Mouse (Mus musculus) adrenal gland (tissue): ENCODE measurements at regions not wholly inside any gene's neighbourhood (a gene's known extent, or its start where the extent isn't known, plus 50 kb on each side); places are given as distances from the start of the nearest gene placed in this dataset.

Experiments used
- intact Hi-C: fragments of 180-260 bp; cut with DNase I; formaldehyde crosslinking; loops from one replicate; pipeline ENCODE4 v1.15.1; 2025

GRCm38 (mm10) chr12:106128944-106129724, 119.1 kb downstream of the Vrk1 start:
- intact Hi-C loops: no loop called here

- intact Hi-C loops: no loop called here
Measured at GRCm38 (mm10) chr12:106130071-106130676, 120.1 kb downstream of the Vrk1 start.

GRCm38 (mm10) chr12:106132715-106133114, 122.7 kb downstream of the Vrk1 start:
- intact Hi-C loops: no loop called here

DNA sequence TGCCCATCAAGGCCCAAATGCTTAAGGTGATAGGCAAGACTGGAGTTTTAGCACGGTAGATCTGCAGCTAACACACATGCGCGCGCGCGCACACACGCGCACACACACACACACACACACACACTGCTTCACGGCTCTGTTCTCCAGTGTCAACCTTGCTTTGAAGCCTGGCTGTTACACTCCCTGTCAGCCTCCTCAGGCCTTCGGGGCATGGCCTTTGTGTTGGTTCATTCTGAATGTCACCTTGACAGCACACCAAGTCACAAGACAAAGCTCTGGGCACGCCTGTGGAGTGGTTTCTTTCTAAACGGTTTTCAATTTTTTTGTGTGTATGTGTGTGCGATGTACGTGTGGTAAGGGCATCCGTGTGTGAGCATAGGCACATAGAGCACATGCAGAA, 128.4 kb downstream of the Vrk1 start:
- intact Hi-C loops: no loop called here

DNA sequence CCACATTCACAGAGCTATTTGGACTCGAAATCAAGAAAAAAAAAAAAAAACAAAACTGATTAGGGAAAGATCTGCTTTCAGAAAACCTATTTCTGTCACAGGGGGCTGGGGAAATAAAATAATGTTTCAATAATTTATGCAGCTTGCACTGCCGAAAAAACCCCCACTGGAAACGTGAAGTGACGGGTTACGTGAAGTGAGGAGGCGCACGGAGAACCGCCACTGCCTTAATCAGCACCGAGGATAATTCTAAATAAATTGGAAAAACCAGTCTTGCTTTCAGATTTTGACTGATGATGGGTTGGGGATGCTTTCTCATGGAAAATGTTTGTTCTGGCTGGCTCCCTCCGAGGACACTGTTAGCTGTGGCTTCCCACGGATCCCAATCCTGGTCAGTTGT, 129.5 kb downstream of the Vrk1 start:
- intact Hi-C loops: no loop called here

- intact Hi-C loops: no loop called here
Measured at GRCm38 (mm10) chr12:106139927-106140326, 129.9 kb downstream of the Vrk1 start.

- intact Hi-C loops: no loop called here
Measured at GRCm38 (mm10) chr12:106140671-106141070, 130.6 kb downstream of the Vrk1 start.

DNA sequence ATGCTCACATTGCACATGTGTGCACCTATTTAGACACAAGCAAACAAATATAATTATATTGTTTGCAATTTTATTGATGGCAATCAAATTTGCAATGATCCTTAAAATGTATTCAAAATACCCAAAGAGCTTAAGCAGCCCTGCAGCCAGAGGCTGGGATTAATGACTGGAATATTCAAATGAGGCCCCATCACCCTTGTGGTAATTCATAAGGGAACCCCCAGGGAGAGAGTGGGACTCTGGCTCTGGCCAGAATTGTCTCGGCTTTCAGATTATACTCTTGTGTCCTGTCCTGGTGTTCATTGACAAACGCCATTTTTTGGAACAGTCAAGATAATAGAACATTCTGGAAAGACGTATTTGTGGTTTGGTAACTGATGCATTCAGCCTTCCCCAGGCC, 133.5 kb downstream of the Vrk1 start:
- intact Hi-C loops: no loop called here

- intact Hi-C loops: no loop called here
Measured at GRCm38 (mm10) chr12:106156837-106157236, 146.8 kb downstream of the Vrk1 start.

DNA sequence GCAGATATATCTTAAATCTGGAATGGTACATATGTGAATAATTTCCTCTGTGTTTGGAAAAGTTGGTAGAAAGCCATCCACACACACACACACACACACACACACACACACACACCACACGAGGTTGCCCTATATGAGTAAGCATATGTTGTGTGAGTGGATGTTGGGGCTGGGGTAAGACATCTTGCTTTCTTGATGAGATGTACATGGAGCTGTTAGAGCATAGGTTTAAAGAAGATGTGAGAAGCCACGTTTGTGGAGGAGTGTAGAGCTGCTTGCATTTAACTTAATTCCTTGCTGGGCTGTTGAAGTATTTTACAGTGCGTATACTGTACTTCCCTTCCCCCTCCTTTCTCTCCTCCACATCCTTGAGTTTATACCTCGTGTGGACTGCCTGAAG, 147.8 kb downstream of the Vrk1 start:
- intact Hi-C loops: no loop called here

- intact Hi-C loops: no loop called here
Measured at GRCm38 (mm10) chr12:106158620-106159019, 148.6 kb downstream of the Vrk1 start.

DNA sequence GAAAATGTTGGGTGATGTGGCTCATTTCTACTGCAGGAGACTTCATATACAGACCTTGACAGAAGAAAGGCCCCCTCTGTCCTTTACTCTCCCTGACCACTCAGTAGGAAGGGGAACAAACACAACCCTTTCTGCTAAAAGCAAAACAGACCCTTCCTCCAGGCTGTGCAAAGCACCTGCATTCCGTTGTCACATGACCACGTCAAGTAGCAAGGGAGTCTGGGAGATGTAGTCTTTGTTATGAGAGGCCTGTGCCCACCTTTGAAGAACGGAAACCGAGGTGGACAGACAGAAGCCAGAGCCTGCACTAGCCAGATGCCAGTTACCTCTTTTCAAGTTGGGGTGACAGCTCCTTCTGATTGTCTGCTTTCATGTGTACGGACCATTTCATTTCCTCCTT, 161.3 kb downstream of the Vrk1 start:
- intact Hi-C loops: no loop called here

GRCm38 (mm10) chr12:106173211-106173610, 163.2 kb downstream of the Vrk1 start:
- intact Hi-C loops: no loop called here

DNA sequence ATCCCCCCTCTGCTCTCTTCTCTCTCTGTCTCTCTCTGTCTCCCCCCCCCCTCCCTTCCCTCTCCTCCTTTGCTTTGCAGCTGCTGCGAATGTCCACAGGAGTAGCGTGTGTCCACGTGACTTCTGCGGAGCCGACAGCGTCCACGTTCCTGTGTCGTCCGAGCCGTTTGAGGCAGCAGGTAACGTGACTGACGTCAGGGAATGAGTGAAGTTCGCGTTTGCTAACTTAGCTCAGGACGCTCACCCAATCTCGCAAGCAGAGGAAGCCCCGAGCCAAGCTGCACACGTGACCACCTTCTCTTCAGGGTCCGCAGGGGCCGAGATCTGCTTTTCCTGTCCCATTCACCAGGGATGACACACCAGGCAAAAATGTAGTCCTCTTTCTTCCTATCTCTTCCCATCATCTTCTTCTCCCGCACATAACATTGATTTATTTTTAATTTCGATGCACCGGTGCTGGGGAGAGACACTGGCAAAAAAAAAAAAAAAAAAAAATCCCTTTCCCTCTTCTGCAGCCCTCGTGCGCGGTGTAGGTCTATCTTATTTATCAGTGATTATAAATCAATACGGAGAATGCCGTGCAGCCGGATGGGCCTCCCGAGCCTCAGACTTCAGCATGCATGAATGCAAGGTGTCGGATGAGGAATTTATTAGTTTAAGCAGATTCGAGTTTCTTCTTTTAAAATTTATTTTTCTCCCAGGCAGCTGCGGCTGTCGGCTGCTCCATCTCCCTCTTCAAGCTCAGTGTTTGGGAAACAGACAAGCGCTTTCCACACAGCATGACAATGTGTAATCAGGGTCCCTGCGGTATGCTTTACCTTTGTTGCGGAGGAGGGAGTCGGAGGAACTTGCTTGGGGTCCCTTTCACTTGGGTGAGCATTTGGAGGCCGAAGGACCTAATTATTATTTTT, 164.3 kb downstream of the Vrk1 start:
- intact Hi-C loops: no loop called here

- intact Hi-C loops: no loop called here
Measured at GRCm38 (mm10) chr12:106174981-106175700, 165.1 kb downstream of the Vrk1 start.

DNA sequence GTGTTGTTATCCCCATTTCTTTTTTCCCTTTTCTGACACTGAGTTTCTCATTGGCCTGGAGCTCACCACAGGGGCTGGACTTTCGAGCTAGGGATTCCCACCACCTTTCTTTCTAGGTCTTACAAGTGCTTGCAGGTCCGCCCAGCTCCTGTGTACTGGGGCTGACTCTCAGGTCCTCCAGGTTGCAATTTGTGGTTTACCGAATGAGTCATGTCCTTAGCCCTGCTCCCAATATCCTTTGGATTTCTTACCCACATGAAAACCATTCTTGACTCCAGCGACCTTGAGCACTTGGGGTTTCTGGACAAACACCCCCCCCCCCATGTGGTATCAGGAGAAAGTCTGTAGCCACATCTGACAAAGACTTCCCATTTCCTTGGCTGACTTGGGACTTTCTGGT, 167.3 kb downstream of the Vrk1 start:
- intact Hi-C loops: no loop called here

DNA sequence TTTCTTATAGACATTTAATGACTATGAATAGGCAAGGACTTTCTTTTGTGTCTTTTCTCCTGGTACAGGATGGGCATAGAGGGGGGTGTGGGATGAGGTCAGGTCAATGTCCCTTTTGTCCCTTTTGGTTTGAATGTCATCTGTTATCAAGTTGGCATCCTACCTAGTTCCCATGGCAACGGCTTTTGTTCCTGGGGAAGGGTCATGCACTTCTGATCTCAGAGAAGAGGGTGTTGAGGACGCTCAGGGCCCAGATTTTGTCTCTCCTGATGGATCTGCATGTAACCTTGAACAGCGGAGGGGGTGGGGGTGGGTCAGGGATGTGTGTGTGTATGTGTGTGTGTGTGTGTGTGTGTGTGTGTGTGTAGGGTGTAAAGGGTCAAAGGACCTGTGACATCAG, 167.8 kb downstream of the Vrk1 start:
- intact Hi-C loops: no loop called here

- intact Hi-C loops: no loop called here
Measured at GRCm38 (mm10) chr12:106178688-106179205, 168.7 kb downstream of the Vrk1 start.

DNA sequence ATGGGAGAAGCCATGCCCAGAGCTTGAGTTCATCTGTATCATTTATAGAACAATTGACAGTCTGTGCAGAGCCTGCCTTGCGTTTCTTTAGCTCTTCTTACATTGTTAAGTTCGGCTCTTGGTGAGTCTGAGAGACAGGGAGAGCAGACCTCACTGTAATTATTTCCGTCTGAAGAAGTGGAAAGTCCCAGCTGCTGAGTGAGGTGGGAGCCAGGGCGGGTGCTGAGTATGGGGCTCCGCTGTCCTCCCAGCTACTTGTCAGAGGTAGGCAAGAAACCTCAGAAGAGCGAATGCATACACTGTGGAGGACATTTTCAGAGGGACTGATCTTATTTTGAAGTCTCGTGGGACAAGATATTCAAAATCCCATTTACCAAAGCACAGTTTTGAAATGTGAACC, 172.9 kb downstream of the Vrk1 start:
- intact Hi-C loops: no loop called here

- intact Hi-C loops: no loop called here
Measured at GRCm38 (mm10) chr12:106183973-106184372, 173.9 kb downstream of the Vrk1 start.

DNA sequence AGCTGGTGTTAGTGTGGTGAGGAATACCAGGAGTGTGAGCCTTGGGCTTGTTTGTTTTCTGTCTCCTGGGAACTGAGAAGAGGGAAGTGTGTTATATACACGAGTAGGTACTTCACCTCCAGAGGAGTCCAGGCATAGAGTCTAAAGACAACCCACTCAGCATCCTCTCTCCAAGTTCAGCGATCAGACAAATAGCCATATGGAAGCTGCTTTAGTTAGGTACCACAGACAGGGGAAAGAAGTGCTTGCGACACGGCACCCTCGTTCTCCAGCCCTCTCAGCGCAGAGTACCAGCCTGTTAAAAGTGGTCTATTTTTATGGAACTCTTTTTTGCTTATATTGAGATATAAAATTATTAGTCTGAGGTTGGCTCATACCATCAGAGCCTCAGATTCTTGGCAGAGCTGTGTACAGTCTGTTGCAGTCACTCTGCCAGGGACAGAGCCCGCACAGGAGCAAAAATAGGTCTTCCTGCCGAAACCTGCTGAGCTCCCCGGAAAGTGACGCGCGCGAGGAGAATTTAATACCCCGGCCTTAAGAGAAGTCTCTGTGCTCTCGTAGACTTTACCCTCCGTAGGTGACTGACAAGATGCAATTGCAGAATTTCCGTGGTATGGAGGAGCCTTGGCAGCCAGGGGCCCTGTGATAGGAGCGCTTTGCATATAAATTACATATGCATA, 175.5 kb downstream of the Vrk1 start:
- intact Hi-C loops: no loop called here
